In the genomic region with DNA sequence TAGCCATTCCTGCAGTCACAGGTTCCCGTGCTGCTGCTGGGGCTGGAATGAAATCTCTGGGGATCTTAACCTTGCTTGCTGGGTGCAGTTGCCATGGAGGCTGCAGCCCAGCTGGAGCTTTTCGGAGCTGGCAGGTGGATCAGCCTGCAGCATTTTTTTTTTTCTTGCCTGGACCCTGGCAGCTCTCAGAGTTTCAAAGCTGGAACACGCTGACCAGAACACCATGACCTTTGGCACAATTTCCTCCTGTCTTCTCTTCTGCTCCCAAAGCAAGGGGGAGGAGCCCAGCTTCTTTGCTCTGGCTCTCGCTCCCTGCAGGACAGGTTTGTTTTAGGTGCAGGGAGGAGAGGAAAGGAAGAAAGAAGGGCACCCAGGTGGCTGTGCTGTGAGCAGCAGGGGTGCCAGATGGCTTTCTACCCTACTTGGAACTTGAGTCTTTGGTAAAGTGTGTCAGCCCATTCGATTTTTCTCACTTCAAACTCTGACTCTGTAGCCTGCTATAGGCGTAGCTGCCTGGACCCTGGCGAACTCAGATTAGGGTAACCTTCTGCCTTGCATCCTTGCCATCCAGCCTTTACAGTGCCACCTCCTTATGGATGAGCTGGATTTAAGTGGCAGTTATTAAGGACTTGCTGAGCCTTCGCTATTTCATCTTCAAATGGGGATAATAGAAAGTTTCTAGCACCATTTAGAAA, we compare ENCODE assay signal across 9 mouse cellular contexts.
A peak's percentile ranks its signal among the peaks of the same experiment; 100 is the strongest.
DNase-seq lines count a peak whose midpoint lies in the region; ATAC-seq and TF ChIP-seq lines count a peak whose summit lies in the region.
"Had no signal": no experiment of that assay in that cellular context is flagged by ENCODE, and none has a peak within 500 bp of the region (broad histone marks: within the 10 kb centered on the region; RNA-seq: fewer than 3 reads in every experiment).

No protein-coding gene starts in this region.

- H3K27me3 ChIP-seq in midbrain, embryonic 14.5 days (ENCODE audit: control insufficient read depth, insufficient read depth, low read length): no peaks in the 10 kb centered on the region
- H3K27me3 ChIP-seq in midbrain, embryonic 13.5 days: no peaks in the 10 kb centered on the region
- H3K27me3 ChIP-seq in heart, embryonic 16.5 days (ENCODE audit: control insufficient read depth, insufficient read depth, low read length): no peaks in the 10 kb centered on the region
- no peaks in the 10 kb centered on the region for H3K27me3 ChIP-seq in lung, postnatal 0 days (replicated peaks; ENCODE audit: insufficient read depth, low read length)
- H3K27me3 ChIP-seq in testis, adult 2 months (ENCODE audit: control insufficient read depth, insufficient read depth, low read length): no peaks in the 10 kb centered on the region
- H3K27me3 ChIP-seq in neural tube, embryonic 15.5 days (replicated peaks): no peaks in the 10 kb centered on the region

- peak; percentile 18 for DNase-seq in midbrain, embryonic 14.5 days
- peak; percentile 33 for DNase-seq in embryo, embryonic 11 days
- DNase-seq in layer of hippocampus, adult 18-20 months (ENCODE audit: low spot score in 2 of 2): peak; percentile 9 to 49
- DNase-seq in lung, postnatal 0 days (ENCODE audit: low spot score): peak; percentile 58

- TF ChIP-seq EP300 in lung, postnatal 0 days (IDR thresholded peaks at IDR 0.05): no peak

- no peak overlapping the region for H3K4me3 ChIP-seq in midbrain, embryonic 14.5 days (replicated peaks; ENCODE audit: low read depth, low read length)
- no peak overlapping the region for H3K4me3 ChIP-seq in midbrain, embryonic 13.5 days (replicated peaks)
- no peak overlapping the region for H3K4me3 ChIP-seq in heart, embryonic 16.5 days (ENCODE audit: low read length)
- H3K4me3 ChIP-seq in lung, postnatal 0 days (ENCODE audit: low read depth, low read length): no peak overlapping the region
- H3K4me3 ChIP-seq in testis, adult 2 months (ENCODE audit: control insufficient read depth, low read depth, low read length): no peak overlapping the region
- H3K4me3 ChIP-seq in neural tube, embryonic 15.5 days (replicated peaks): no peak overlapping the region
- H3K4me3 ChIP-seq: erythroblast, embryonic 14.5 days had no signal

- TF ChIP-seq POLR2A in testis, adult 2 months (IDR thresholded peaks at IDR 0.05; ENCODE audit: control insufficient read depth, low read depth, low read length): no peak

- no peak overlapping the region for H3K4me2 ChIP-seq in midbrain, embryonic 14.5 days (ENCODE audit: low read length)
- no peak overlapping the region for H3K4me2 ChIP-seq in midbrain, embryonic 13.5 days (replicated peaks)
- peak overlapping the region; percentile 49 for H3K4me2 ChIP-seq in heart, embryonic 16.5 days (ENCODE audit: low read depth, low read length)
- no peak overlapping the region for H3K4me2 ChIP-seq in lung, postnatal 0 days (replicated peaks; ENCODE audit: low read depth, low read length)
- H3K4me2 ChIP-seq in neural tube, embryonic 15.5 days: no peak overlapping the region

- H3K9ac ChIP-seq in midbrain, embryonic 14.5 days (replicated peaks; ENCODE audit: low read length): no peak overlapping the region
- no peak overlapping the region for H3K9ac ChIP-seq in midbrain, embryonic 13.5 days (replicated peaks)
- H3K9ac ChIP-seq in heart, embryonic 16.5 days (ENCODE audit: low read length): peak overlapping the region; percentile 26
- no peak overlapping the region for H3K9ac ChIP-seq in lung, postnatal 0 days (replicated peaks; ENCODE audit: low read depth)
- no peak overlapping the region for H3K9ac ChIP-seq in neural tube, embryonic 15.5 days (replicated peaks)

- 31% methylated on average over 8 of the region's 8 CpGs for WGBS in midbrain, embryonic 14.5 days
- 32% methylated on average over 8 of the region's 8 CpGs for WGBS in midbrain, embryonic 13.5 days
- 36% methylated on average over 8 of the region's 8 CpGs for WGBS in heart, embryonic 16.5 days
- WGBS in lung, postnatal 0 days: 35% methylated on average over 8 of the region's 8 CpGs
- WGBS in neural tube, embryonic 15.5 days: 41% methylated on average over 8 of the region's 8 CpGs

- H3K4me1 ChIP-seq in midbrain, embryonic 14.5 days (ENCODE audit: control insufficient read depth, insufficient read depth, low read length): no peaks in the 10 kb centered on the region
- H3K4me1 ChIP-seq in midbrain, embryonic 13.5 days (replicated peaks): peaks cover 5% of the 10 kb centered on the region
- H3K4me1 ChIP-seq in heart, embryonic 16.5 days (ENCODE audit: control insufficient read depth, insufficient read depth, low read length): peaks cover 13% of the 10 kb centered on the region
- H3K4me1 ChIP-seq in lung, postnatal 0 days (ENCODE audit: insufficient read depth, low read depth, low read length): no peaks in the 10 kb centered on the region
- H3K4me1 ChIP-seq in testis, adult 2 months (ENCODE audit: control insufficient read depth, insufficient read depth, low read length): peaks cover 3% of the 10 kb centered on the region
- peaks cover 7% of the 10 kb centered on the region for H3K4me1 ChIP-seq in neural tube, embryonic 15.5 days

- H3K27ac ChIP-seq in midbrain, embryonic 14.5 days (replicated peaks; ENCODE audit: low read depth, low read length): no peak overlapping the region
- no peak overlapping the region for H3K27ac ChIP-seq in midbrain, embryonic 13.5 days
- peak overlapping the region; percentile 71 for H3K27ac ChIP-seq in heart, embryonic 16.5 days (ENCODE audit: low read length)
- no peak overlapping the region for H3K27ac ChIP-seq in lung, postnatal 0 days (ENCODE audit: low read length)
- H3K27ac ChIP-seq in testis, adult 2 months (ENCODE audit: control insufficient read depth, insufficient read depth, low read depth, low read length): peak overlapping the region; percentile 72
- no peak overlapping the region for H3K27ac ChIP-seq in neural tube, embryonic 15.5 days (replicated peaks)

- H3K9me3 ChIP-seq in midbrain, embryonic 14.5 days (ENCODE audit: control insufficient read depth, low read length): no peaks in the 10 kb centered on the region
- no peaks in the 10 kb centered on the region for H3K9me3 ChIP-seq in midbrain, embryonic 13.5 days
- H3K9me3 ChIP-seq in heart, embryonic 16.5 days (replicated peaks; ENCODE audit: control insufficient read depth, low read length): no peaks in the 10 kb centered on the region
- H3K9me3 ChIP-seq in lung, postnatal 0 days (ENCODE audit: low read length): no peaks in the 10 kb centered on the region
- no peaks in the 10 kb centered on the region for H3K9me3 ChIP-seq in neural tube, embryonic 15.5 days (replicated peaks)

- TF ChIP-seq CTCF in lung, postnatal 0 days (IDR thresholded peaks at IDR 0.05): no peak
- TF ChIP-seq CTCF in testis, adult 2 months (IDR thresholded peaks at IDR 0.05; ENCODE audit: control insufficient read depth, insufficient read depth, insufficient replicate concordance, low read depth, low read length): no peak

- ATAC-seq in midbrain, embryonic 14.5 days (ENCODE audit: low FRiP score, low TSS enrichment): no peak
- no peak for ATAC-seq in midbrain, embryonic 13.5 days
- peak; percentile 52 for ATAC-seq in heart, embryonic 16.5 days (replicated peaks; ENCODE audit: extremely low read depth, insufficient read depth, low FRiP score)
- ATAC-seq in lung, postnatal 0 days: peak; percentile 37
- no peak for ATAC-seq in neural tube, embryonic 15.5 days (ENCODE audit: low FRiP score)

- no peaks in the 10 kb centered on the region for H3K36me3 ChIP-seq in midbrain, embryonic 14.5 days (ENCODE audit: control insufficient read depth, insufficient read depth, low read length)
- no peaks in the 10 kb centered on the region for H3K36me3 ChIP-seq in midbrain, embryonic 13.5 days
- H3K36me3 ChIP-seq in heart, embryonic 16.5 days (ENCODE audit: control insufficient read depth, insufficient read depth): no peaks in the 10 kb centered on the region
- no peaks in the 10 kb centered on the region for H3K36me3 ChIP-seq in lung, postnatal 0 days (ENCODE audit: insufficient read depth, low read length)
- no peaks in the 10 kb centered on the region for H3K36me3 ChIP-seq in testis, adult 2 months (ENCODE audit: control insufficient read depth, insufficient read depth, low read length)
- H3K36me3 ChIP-seq in neural tube, embryonic 15.5 days: no peaks in the 10 kb centered on the region

Comparison
In these comparisons a context has a peak if more than half of its experiments do, and no peak if none do; other contexts are left out.
1. ATAC-seq: peak in heart, embryonic 16.5 days (single experiment) and lung, postnatal 0 days (single experiment); none in midbrain, embryonic 14.5 days (single experiment), midbrain, embryonic 13.5 days (single experiment) and neural tube, embryonic 15.5 days (single experiment).
2. H3K27ac ChIP-seq: peak in heart, embryonic 16.5 days (single experiment) and testis, adult 2 months (single experiment); none in midbrain, embryonic 14.5 days (single experiment), midbrain, embryonic 13.5 days (single experiment), lung, postnatal 0 days (single experiment) and neural tube, embryonic 15.5 days (single experiment).
3. Peak in every context shown above with its lines, with median percentiles within 50 percentile points of each other: DNase-seq.